Mouse (Mus musculus) brain, embryonic 18.5 days (tissue): ENCODE measurements around the gene Pkd1l1.

Experiments
- DNase-seq: peaks from one replicate; pipeline ENCODE4 v3.0.0-alpha.2; 2012; ENCODE audit warnings: low read depth, low spot score

Gene Pkd1l1

DNA sequence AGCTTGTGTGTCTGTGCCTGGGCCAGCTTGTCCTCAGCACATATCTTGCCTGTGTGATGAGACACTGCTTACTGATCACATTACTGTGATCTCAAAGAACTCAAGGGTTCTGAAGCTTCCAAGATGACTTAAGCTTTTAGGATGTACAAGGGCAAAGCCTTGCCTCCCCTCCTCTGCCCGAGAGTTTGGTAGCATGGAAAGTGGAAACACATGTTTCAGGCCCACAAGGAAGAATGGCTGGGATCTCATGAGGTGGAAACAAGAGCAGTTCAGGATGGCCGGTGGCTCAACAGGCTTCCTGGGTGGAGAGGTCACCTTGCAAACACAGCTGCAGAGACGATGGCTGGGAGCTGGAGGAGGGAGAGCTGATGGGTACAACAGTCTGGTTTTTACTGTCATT is 147.0 kb downstream of the Pkd1l1 start:
- DNase-seq: no peak

DNA sequence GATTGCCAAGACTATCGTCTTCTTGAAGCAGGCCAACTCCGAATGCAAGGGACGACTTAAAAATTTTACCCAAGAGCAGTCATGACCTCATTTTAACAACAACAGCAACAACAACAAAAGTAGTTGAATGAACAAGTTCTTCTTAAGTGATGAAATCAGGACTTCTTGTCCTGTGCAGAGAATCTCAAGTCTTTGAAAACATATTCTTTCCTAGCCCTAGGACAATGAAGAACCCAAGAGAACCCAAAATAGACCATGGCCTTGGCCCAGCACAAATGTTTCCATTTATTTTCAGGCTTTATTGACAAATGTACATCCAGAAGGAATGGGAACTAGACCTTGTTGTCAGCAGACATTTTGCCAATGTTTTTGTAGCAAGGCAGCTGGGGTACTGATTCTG is 147.7 kb downstream of the Pkd1l1 start:
- DNase-seq: no peak

DNA sequence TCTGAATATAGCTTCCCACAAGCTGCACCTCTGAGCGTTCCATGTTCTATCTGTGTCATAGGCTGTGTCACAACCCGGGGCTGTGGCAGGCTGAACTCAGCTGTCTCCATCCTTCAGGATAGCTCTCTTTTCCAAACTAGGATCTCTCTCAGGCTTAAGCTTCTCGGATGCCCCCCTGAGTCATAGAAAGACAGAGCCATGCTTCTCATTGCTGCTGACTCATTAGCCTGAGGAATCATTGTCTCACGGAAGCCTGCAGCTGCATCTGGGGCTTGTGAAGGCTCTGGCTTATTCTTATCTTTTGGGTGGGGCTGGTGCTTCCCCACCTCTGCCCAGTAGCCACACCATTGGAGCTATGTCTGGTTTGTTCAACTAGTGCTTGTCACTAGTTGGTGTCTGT is 151.7 kb downstream of the Pkd1l1 start:
- no peak for DNase-seq

DNA sequence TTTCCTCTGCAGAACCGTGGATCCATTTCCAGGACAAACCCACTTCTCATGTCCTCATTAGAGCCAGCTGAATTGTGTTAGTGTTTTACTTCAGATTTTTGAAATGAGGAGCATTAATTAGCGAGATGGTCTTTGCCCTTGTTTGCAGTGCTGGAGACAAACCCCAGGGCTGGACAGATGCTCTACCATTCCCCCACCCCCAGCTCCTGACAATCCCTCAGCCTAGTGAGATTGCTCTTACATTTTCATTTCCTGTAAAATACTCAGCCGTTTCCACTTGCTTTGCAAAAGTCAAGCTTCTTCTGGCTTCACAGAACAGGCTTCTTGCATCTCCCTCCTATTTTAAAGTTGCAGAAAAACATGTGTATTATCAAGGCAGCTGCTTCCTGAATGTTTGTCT is 155.7 kb downstream of the Pkd1l1 start:
- DNase-seq: no peak

DNA sequence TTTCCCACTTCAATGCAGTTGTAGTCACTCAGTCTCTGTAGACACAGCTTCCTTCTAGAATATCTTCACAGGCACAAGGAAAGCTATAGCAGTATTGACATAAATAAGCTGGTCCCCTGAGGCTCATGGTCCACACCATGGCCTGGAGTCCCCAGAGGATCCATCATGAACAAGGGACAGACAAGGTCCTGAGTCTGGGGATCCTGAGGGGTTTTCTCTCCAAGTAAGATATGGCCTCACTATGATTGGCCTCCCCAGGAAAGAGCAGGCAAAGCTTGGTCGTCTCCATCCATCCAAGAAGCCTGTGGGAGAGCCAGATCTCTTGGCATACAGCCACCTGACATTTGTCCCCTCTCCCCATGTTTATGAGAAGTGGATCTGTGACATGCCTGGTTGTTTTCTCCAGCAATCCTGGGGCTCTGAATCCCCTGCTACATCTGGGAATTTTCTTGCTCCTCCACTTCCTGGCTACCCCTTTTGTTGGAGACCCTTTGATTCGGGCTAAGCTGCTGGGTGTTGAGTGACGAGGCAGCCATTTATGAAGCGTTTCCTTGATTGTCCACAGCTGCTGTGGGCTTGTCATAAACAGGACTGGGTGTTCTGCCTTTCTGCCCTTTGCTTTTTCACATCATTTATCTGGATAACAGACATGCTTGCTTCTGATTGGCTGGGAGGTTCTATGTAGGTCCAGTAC is 158.8 kb downstream of the Pkd1l1 start:
- DNase-seq: no peak

GRCm38 (mm10) chr11:8811506-8812100 is 161.5 kb downstream of the Pkd1l1 start:
- no peak for DNase-seq

DNA sequence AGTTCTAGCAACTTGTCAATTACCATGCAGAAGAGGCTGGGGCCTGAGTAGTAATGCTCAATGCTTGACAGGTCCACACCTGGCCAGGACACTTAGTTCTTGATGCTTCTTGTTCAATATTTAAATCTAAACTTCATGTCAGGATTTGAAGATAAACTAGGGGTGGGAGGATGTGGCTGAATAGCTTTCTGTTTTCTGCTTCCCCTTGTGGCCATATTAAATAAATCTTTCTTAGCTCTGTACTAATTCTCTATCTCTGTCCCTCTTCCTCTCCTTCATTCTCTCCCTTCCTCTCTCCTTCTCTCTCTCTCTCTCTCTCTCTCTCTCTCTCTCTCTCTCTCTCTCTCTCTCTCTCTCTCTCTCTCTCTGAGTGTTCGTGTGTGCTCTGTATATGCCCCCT is 163.4 kb downstream of the Pkd1l1 start:
- DNase-seq: no peak

GRCm38 (mm10) chr11:8807009-8807408 is 166.1 kb downstream of the Pkd1l1 start:
- DNase-seq: no peak

- DNase-seq: no peak
These were observed 168.9 kb downstream of the Pkd1l1 start for GRCm38 (mm10) chr11:8804178-8804577.

- no peak for DNase-seq
These were observed 175.6 kb downstream of the Pkd1l1 start for GRCm38 (mm10) chr11:8797486-8797885.

- DNase-seq: no peak
These were observed 178.0 kb downstream of the Pkd1l1 start for GRCm38 (mm10) chr11:8795031-8795430.

GRCm38 (mm10) chr11:8792146-8792545 is 180.9 kb downstream of the Pkd1l1 start:
- DNase-seq: no peak

DNA sequence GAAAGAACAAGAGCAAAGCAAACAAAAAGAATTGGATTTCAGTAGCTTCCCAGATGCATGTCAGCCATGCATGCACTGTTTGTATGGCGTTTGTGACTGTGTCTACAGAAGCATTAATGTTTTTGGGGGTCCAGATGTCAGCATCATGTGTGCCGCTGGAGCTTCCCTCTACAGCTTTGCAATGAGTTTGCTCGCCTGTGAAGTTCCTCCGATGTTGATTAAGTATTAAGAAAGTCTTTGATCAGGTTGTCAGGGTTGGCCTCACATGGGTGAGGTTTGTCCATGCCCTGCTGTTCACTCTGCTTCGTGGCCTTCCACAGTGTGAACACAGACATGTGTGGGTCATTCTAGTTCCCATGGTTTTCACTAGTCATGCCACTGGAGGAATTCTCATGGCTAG is 183.9 kb downstream of the Pkd1l1 start:
- DNase-seq: no peak

DNA sequence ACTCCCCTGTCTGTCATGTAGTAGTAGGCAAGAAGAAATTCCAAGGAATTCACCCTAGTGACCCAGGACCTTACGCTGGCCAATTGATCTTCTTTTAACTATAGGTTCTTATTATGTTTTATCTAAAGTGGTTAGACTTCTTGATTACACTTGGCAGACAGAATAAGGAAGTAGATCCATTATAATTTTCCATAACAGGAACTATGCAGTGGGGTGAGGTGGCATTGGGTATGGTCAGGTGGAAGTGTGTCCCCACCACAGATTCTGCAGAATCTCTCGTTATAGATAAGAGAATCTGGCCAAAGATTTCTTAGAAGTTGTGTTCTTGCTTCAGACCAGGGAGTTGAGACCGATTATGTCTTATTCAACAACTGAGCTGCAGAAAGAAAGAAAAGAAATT is 185.5 kb downstream of the Pkd1l1 start:
- no peak for DNase-seq

GRCm38 (mm10) chr11:8784413-8784812 is 188.7 kb downstream of the Pkd1l1 start:
- no peak for DNase-seq

- DNase-seq: no peak
These were observed 191.0 kb downstream of the Pkd1l1 start for GRCm38 (mm10) chr11:8782141-8782465.

DNA sequence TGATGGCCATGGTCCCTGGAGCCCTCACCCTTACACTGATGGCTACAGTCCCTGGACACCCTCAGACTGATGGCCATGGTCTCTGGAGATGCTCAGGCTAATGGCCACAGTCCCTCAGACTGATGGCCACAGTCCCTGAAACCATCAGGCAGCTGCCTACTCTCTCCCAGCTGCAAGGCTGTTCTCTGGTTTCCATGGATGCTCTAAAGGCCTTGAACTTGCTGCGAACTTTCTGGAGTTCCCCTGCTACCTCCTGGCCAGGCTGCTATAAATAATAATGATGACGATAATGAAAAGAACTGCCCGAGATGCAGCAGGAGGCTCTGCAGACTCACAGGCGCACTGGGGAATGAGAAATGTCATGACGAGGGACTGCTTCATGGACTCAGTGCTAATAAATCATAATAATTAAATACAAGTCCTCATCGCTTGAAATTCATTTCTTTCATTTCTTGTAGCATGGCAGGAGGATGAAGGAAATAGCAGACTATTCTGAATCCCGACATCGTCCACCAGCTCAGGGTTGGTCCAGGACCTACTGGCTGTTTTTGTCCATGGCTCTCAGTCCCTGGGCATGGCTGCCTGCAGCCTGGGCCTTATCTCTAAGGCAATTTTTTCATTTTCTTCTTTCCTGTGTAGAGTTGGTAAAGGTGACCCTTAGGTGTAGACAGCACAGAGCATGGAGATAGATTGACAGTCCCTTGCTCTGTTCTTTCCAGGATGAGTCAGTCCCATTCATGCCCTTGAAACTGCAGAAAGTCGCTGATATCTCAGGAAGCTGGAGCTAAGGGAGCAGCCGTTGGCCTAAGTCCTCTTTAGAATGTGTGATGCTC is 191.5 kb downstream of the Pkd1l1 start:
- DNase-seq: no peak

GRCm38 (mm10) chr11:8779427-8779826 is 193.6 kb downstream of the Pkd1l1 start:
- peak; percentile 14 for DNase-seq
